Mouse (Mus musculus) hindbrain, embryonic 12.5 days (tissue): ENCODE results near the gene Fignl1. TPM values are rescaled to one million over a fixed set of nuclear protein-coding genes. Genes with fewer than 3 reads are reported as not detected.

Experiments
- ATAC-seq: fragments of 200-750 bp; cut with Nextera tagmentation; 2 replicates; pipeline ENCODE4 v1.8.0; 2017; ENCODE audit warnings: moderate TSS enrichment; ENCODE audit not compliant: low FRiP score
- H3K27ac ChIP-seq: fragments of 300-500 bp; sonication (generic); 2 replicates; pipeline ENCODE4 v1.5.1; 2016; ENCODE audit warnings: mild to moderate bottlenecking
- H3K27me3 ChIP-seq: fragments of 300-500 bp; sonication (generic); 2 replicates; pipeline ENCODE4 v1.6.1; 2016; ENCODE audit warnings: mild to moderate bottlenecking
- H3K36me3 ChIP-seq: fragments of 300-500 bp; sonication (generic); 2 replicates; pipeline ENCODE4 v1.6.1; 2016; ENCODE audit warnings: mild to moderate bottlenecking
- H3K4me1 ChIP-seq: fragments of 300-500 bp; sonication (generic); 2 replicates; pipeline ENCODE4 v1.6.1; 2016
- H3K4me2 ChIP-seq: fragments of 300-500 bp; sonication (generic); replicated peaks from 2 replicates; pipeline ENCODE4 v1.6.1; 2016; ENCODE audit warnings: mild to moderate bottlenecking
- H3K4me3 ChIP-seq: fragments of 300-500 bp; sonication (generic); 2 replicates; pipeline ENCODE4 v1.5.1; 2016; ENCODE audit warnings: mild to moderate bottlenecking
- H3K9ac ChIP-seq: fragments of 300-500 bp; sonication (generic); 2 replicates; pipeline ENCODE4 v1.6.1; 2016; ENCODE audit warnings: mild to moderate bottlenecking, moderate library complexity
- H3K9me3 ChIP-seq: fragments of 300-500 bp; sonication (generic); replicated peaks from 2 replicates; pipeline ENCODE4 v1.6.1; 2016; ENCODE audit warnings: mild to moderate bottlenecking
- WGBS: fragments of 180-500 bp; shearing (Covaris S2); methylation state at CpG from one replicate; pipeline ENCODE4 v1.1.7; 2016; 5-methylcytosine and 5-hydroxymethylcytosine counted together
- polyA plus RNA-seq: library from polyadenylated mRNA; unstranded; fragments of >200 nt; fragmentation: Nextera tagmentation; extraction: Ambion mirVana; gene quantifications from 2 replicates; pipeline ENCODE4 v1.2.1, GENCODE M21; 2016

The Fignl1 gene
- polyA plus RNA-seq, 1 experiment from 2014 or later = 41.1 TPM

DNA sequence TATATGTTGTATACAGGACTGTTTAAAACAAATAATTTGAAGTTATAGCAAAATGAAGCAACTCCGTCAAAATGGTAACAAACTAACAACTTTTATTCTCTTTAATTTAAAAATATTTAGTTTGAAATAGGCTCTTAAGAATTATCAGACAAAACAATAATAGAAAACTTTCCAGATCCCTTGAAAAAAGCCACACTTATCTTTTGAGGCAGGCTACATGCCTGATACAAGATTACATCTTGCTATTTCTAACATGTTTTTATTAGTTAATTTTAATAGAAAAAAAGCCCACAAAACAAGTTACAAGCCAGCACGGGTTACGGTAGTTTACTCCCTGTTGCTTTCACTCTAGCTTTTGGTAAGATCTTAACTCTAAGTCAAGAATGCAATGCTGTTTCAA lies 8.5 kb downstream of the Fignl1 start:
- Histone ChIP-seq H3K4me3 (no peak overlapping the region), H3K9me3 (no peaks in the 10 kb centered on the region), H3K9ac (no peak overlapping the region), H3K27me3 (no peaks in the 10 kb centered on the region), H3K27ac (no peak overlapping the region), H3K4me1 (no peaks in the 10 kb centered on the region), H3K36me3 (peaks cover 24% of the 10 kb centered on the region), H3K4me2 (no peak overlapping the region)
- over 99% methylated on average over 3 of the region's 3 CpGs for WGBS
- no peak for ATAC-seq

DNA sequence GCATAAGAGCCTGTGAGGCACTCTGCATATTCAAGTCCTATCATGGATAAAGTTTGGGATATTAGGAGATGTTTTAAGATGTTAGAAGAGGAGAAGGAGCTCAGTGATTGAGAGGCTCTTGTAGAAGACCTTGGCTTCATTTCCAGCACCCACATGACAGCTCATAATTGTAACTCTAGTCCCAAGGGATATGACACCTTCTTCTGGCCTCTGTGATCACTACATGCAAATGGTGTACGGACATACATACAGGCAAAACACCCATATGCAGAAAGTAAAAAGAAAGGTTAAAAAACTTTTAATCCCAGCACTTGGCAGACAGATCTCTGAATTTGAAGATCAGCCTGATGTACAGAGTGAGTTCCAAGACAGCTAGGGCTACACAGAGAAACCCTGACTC lies 10.1 kb downstream of the Fignl1 start:
- WGBS = 90% methylated on average over 1 of the region's 1 CpGs
- Histone ChIP-seq H3K4me2 (no peak overlapping the region), H3K27ac (no peak overlapping the region), H3K9ac (no peak overlapping the region), H3K4me3 (no peak overlapping the region), H3K36me3 (peaks cover 24% of the 10 kb centered on the region), H3K4me1 (no peaks in the 10 kb centered on the region), H3K27me3 (no peaks in the 10 kb centered on the region), H3K9me3 (no peaks in the 10 kb centered on the region)
- no peak for ATAC-seq

DNA sequence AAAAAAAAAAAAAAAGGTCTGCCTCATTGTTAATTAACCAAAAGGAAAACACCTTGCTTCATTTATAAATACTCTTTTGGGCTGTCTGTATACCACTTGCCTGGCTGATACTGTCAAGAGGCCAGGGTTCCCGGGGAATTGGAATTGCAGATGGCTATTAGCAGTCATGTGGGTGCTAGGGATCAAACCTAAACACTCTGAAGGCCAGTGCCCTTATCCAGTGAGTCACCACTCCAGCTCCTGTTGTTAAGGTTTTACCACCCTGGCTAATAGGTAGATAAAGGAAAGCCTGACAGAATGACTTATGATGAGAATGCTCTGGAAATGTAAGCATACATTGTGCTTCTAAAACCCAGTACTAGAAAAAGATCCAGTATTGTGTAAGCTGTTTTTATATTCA lies 14.1 kb downstream of the Fignl1 start:
- 95% methylated on average over 1 of the region's 1 CpGs for WGBS
- H3K9ac ChIP-seq = no peak overlapping the region
- no peak for ATAC-seq
- no peaks in the 10 kb centered on the region for H3K9me3 ChIP-seq
- no peaks in the 10 kb centered on the region for H3K27me3 ChIP-seq
- no peak overlapping the region for H3K4me2 ChIP-seq
- H3K36me3 ChIP-seq = peaks cover 6% of the 10 kb centered on the region
- no peaks in the 10 kb centered on the region for H3K4me1 ChIP-seq
- no peak overlapping the region for H3K27ac ChIP-seq
- no peak overlapping the region for H3K4me3 ChIP-seq

GRCm38 (mm10) chr11:11788521-11788974 lies 20.2 kb downstream of the Fignl1 start:
- ATAC-seq = peak; percentile 98
- H3K4me2 ChIP-seq = peak overlapping the region; percentile 36

DNA sequence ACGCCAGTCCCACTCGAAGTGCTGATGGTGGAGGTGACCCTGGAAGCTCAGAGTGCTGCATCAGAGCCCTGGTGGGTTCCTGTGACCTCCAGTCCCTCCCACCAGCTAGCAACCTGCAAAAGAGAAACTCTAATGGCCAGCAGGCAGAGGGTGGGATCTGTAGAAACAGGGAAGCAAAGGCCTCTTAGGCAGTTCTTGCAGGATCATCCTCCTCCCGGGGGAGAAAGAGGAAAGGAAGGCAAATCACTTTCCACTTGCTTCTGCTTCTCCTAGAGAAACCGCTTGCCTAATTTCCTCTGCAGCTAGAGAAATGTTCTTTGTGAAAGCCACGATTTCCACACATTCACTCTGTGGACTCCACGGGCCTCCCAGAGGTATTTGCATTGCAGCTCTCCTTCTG lies 23.3 kb downstream of the Fignl1 start:
- Histone ChIP-seq H3K4me2 (no peak overlapping the region), H3K4me3 (no peak overlapping the region), H3K9me3 (no peaks in the 10 kb centered on the region), H3K27me3 (no peaks in the 10 kb centered on the region), H3K36me3 (no peaks in the 10 kb centered on the region), H3K9ac (no peak overlapping the region), H3K27ac (no peak overlapping the region), H3K4me1 (no peaks in the 10 kb centered on the region)
- ATAC-seq = no peak
- 71% methylated on average over 6 of the region's 6 CpGs for WGBS

More at GRCm38 (mm10) chr11:11788521-11788974, 20.2 kb downstream of the Fignl1 start:
- 1% methylated on average over 8 of the region's 8 CpGs for WGBS
- Histone ChIP-seq H3K9ac (no peak overlapping the region), H3K4me3 (no peak overlapping the region), H3K9me3 (no peaks in the 10 kb centered on the region), H3K4me1 (no peaks in the 10 kb centered on the region), H3K27ac (no peak overlapping the region), H3K27me3 (no peaks in the 10 kb centered on the region), H3K36me3 (no peaks in the 10 kb centered on the region)

DNA sequence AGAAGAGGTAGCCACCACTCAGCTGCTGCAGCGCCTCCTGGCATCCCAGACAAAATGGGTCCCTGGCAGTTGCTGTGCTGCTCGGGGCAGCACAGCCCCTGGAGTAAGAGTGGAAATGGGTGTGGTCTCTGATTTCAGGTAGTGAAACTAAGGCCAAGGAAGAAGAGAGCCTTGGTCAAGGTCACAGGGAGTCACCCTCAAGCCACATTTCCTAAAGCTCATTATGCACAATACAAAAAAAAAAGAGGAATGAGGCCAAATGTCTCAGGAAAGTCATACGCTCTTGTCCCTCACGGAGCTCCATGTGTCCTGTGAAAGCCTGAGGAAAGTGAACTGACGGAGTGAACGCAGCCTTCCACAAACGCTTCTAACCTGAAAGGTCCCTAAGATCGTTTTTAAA lies 27.0 kb downstream of the Fignl1 start:
- Histone ChIP-seq H3K27me3 (no peaks in the 10 kb centered on the region), H3K4me2 (no peak overlapping the region), H3K4me3 (no peak overlapping the region), H3K27ac (no peak overlapping the region), H3K36me3 (no peaks in the 10 kb centered on the region), H3K4me1 (no peaks in the 10 kb centered on the region), H3K9me3 (no peaks in the 10 kb centered on the region), H3K9ac (no peak overlapping the region)
- WGBS = 86% methylated on average over 8 of the region's 8 CpGs
- no peak for ATAC-seq

DNA sequence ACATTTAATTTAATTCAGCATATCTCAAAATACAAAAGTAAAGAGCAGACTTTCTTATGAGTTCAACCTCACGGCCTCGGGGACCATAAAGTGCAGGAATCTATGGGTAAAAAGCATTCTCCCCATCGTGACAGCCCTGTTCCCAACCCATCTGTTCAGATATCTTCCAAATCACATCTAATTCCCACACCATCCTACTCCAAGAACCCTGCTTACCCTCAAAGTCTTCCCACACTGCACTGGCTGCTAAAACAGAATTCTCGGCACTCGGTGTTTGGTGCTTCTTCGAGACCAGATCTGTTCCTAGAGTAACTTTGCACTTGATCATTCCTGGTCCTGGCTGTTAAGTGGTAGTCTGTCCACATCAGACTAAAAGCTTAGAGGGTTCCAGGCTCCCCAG lies 30.4 kb downstream of the Fignl1 start:
- no peak overlapping the region for H3K27ac ChIP-seq
- H3K9me3 ChIP-seq = no peaks in the 10 kb centered on the region
- ATAC-seq = no peak
- H3K36me3 ChIP-seq = no peaks in the 10 kb centered on the region
- no peaks in the 10 kb centered on the region for H3K27me3 ChIP-seq
- no peak overlapping the region for H3K4me2 ChIP-seq
- no peaks in the 10 kb centered on the region for H3K4me1 ChIP-seq
- H3K9ac ChIP-seq = no peak overlapping the region
- no peak overlapping the region for H3K4me3 ChIP-seq
- WGBS = 94% methylated on average over 6 of the region's 6 CpGs

- 87% methylated on average over 2 of the region's 2 CpGs for WGBS
- H3K4me2 ChIP-seq = no peak overlapping the region
- no peak overlapping the region for H3K4me3 ChIP-seq
- H3K9me3 ChIP-seq = no peaks in the 10 kb centered on the region
- H3K27ac ChIP-seq = no peak overlapping the region
- H3K9ac ChIP-seq = no peak overlapping the region
- H3K36me3 ChIP-seq = no peaks in the 10 kb centered on the region
- no peaks in the 10 kb centered on the region for H3K4me1 ChIP-seq
- no peak for ATAC-seq
- H3K27me3 ChIP-seq = no peaks in the 10 kb centered on the region
Observed at GRCm38 (mm10) chr11:11777796-11778195, 31.0 kb downstream of the Fignl1 start.

DNA sequence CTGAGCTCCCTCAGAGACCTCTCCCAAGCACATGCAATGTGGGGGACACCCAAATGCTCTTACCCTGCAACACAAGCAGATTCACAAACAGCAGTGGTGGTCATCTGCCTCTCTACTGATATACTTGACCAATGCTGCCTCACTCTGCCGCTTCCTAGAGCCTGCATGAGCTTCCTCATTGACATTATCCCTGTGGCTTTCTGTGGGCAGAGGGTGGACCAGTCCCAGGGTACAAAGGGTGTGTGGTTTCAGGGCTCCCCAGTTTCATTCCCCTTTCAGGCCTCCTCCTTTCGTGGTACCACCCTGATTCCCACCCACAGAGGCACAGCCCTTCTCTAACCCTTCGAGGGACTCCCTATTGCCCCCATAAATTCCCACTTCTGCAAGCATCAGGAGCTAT lies 31.5 kb downstream of the Fignl1 start:
- Histone ChIP-seq H3K27me3 (no peaks in the 10 kb centered on the region), H3K9ac (no peak overlapping the region), H3K4me2 (no peak overlapping the region), H3K9me3 (no peaks in the 10 kb centered on the region), H3K4me1 (no peaks in the 10 kb centered on the region), H3K4me3 (no peak overlapping the region), H3K27ac (no peak overlapping the region), H3K36me3 (no peaks in the 10 kb centered on the region)
- 83% methylated on average over 3 of the region's 3 CpGs for WGBS
- no peak for ATAC-seq

DNA sequence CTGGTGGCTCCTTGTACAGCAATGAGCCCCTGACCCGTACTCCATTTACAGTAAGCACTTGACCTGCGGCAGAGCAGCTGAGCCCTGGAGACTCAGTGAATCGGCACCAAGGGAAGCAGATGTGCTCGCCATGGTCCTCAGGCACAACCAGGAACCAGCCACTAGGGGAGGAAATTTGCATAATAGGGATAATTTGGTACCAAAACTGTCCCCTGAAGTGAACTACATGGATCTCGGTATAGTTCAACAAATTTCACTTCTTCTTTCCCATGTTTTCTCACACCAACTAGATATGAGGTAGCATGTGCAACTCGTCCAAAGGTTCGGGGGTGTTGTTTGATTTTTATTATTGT lies 32.0 kb downstream of the Fignl1 start:
- H3K9me3 ChIP-seq = no peaks in the 10 kb centered on the region
- H3K9ac ChIP-seq = no peak overlapping the region
- WGBS = 75% methylated on average over 7 of the region's 7 CpGs
- no peak for ATAC-seq
- H3K27me3 ChIP-seq = no peaks in the 10 kb centered on the region
- no peak overlapping the region for H3K4me3 ChIP-seq
- no peak overlapping the region for H3K27ac ChIP-seq
- H3K4me2 ChIP-seq = no peak overlapping the region
- no peaks in the 10 kb centered on the region for H3K4me1 ChIP-seq
- H3K36me3 ChIP-seq = no peaks in the 10 kb centered on the region

- no peak for ATAC-seq
- no peaks in the 10 kb centered on the region for H3K9me3 ChIP-seq
- 68% methylated on average over 4 of the region's 4 CpGs for WGBS
- no peak overlapping the region for H3K4me3 ChIP-seq
- H3K36me3 ChIP-seq = no peaks in the 10 kb centered on the region
- no peak overlapping the region for H3K9ac ChIP-seq
- H3K27me3 ChIP-seq = no peaks in the 10 kb centered on the region
- no peaks in the 10 kb centered on the region for H3K4me1 ChIP-seq
- H3K4me2 ChIP-seq = no peak overlapping the region
- H3K27ac ChIP-seq = no peak overlapping the region
Observed at GRCm38 (mm10) chr11:11776071-11776821, 32.5 kb downstream of the Fignl1 start.

GRCm38 (mm10) chr11:11774893-11775292 lies 33.9 kb downstream of the Fignl1 start:
- H3K4me1 ChIP-seq = no peaks in the 10 kb centered on the region
- no peaks in the 10 kb centered on the region for H3K36me3 ChIP-seq
- no peak overlapping the region for H3K27ac ChIP-seq
- H3K9me3 ChIP-seq = no peaks in the 10 kb centered on the region
- no peaks in the 10 kb centered on the region for H3K27me3 ChIP-seq
- ATAC-seq = no peak
- no peak overlapping the region for H3K4me3 ChIP-seq
- H3K4me2 ChIP-seq = no peak overlapping the region
- no peak overlapping the region for H3K9ac ChIP-seq
- WGBS = 89% methylated on average over 5 of the region's 5 CpGs

DNA sequence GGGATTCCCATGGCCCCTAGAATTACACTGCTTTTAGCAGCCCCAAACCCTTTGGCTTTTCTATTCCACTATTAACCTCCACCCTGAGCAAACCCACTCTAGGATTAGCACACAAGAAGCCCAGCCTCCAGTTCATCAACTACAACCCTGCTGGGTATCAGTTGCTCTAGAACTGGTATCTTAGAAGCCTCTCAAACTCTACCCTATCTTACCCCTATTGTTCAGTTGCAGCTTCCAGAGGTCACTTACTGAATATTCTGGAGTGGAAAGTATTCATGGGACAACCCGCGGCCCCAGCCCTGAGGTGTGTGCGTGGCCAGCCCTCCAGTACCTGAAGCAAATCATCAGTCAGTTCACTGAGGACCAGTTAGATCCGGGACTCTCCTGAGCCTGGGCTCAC lies 34.4 kb downstream of the Fignl1 start:
- H3K27me3 ChIP-seq = no peaks in the 10 kb centered on the region
- H3K4me3 ChIP-seq = no peak overlapping the region
- H3K4me2 ChIP-seq = no peak overlapping the region
- H3K36me3 ChIP-seq = no peaks in the 10 kb centered on the region
- H3K9me3 ChIP-seq = no peaks in the 10 kb centered on the region
- no peak overlapping the region for H3K27ac ChIP-seq
- no peak overlapping the region for H3K9ac ChIP-seq
- WGBS = 96% methylated on average over 4 of the region's 4 CpGs
- H3K4me1 ChIP-seq = no peaks in the 10 kb centered on the region
- no peak for ATAC-seq
